Mouse (Mus musculus) cortical plate, adult 2 months (tissue): ENCODE data around the gene Ifi35. TPM values are rescaled to one million over a fixed set of nuclear protein-coding genes. Genes with fewer than 3 reads are reported as not detected.
A peak's percentile ranks its signal among the peaks of the same experiment; 100 is the strongest.

ENCODE experiments used
- H3K27ac ChIP-seq: fragments of 200-500 bp; 2 replicates; pipeline ENCODE4 v1.5.1; 2012; ENCODE audit warnings: low read length, control low read depth, inconsistent platforms; ENCODE audit not compliant: insufficient read depth
- H3K4me1 ChIP-seq: fragments of 200-500 bp; 2 replicates; pipeline ENCODE4 v1.6.1; 2011; ENCODE audit warnings: low read length; ENCODE audit not compliant: control insufficient read depth, insufficient read depth
- H3K4me3 ChIP-seq: fragments of 200-500 bp; 2 replicates; pipeline ENCODE4 v1.5.1; 2011; ENCODE audit warnings: mild to moderate bottlenecking, low read length, control low read depth; ENCODE audit not compliant: insufficient read depth
- CTCF ChIP-seq: fragments of 200-500 bp; IDR thresholded peaks from 2 replicates; pipeline ENCODE4 v1.5.1; 2011; ENCODE audit warnings: mild to moderate bottlenecking, control low read depth, low read length; ENCODE audit not compliant: insufficient read depth; ENCODE audit errors: extremely low read depth
- POLR2A ChIP-seq: fragments of 200-500 bp; IDR thresholded peaks from 2 replicates; pipeline ENCODE4 v1.6.1; 2011; ENCODE audit warnings: mild to moderate bottlenecking, low read length, control low read depth; ENCODE audit not compliant: insufficient read depth; ENCODE audit errors: extremely low read depth
- polyA plus RNA-seq: library from polyadenylated mRNA; depleted of rRNA; stranded (reverse); fragments of >200 nt; gene quantifications from 2 replicates; pipeline ENCODE4 v1.2.3, GENCODE M21; 2012

Gene Ifi35
- polyA plus RNA-seq, 1 experiment = 7.3 TPM

DNA sequence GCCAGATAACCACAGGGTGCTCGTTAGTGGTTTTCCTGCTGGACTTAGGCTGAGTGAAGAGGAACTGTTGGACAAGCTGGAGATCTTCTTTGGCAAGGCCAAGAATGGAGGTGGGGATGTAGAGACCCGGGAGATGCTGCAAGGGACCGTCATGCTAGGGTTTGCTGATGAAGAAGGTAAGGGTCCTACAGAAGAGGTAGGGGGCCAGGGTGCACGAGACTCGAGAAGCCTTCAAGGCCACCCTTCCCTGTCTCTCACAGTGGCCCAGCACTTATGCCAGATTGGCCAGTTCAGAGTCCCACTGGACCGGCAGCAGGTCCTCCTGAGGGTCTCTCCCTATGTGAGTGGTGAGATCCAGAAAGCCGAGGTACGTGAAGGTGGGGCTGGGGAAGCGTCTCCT lies 9.4 kb downstream of the Ifi35 start:
- no peak overlapping the region for H3K27ac ChIP-seq
- TF ChIP-seq POLR2A (no peak), CTCF (no peak)
- H3K4me3 ChIP-seq = no peak overlapping the region
- H3K4me1 ChIP-seq = peaks cover 4% of the 10 kb centered on the region; the same call in 1 of the 2 replicates

DNA sequence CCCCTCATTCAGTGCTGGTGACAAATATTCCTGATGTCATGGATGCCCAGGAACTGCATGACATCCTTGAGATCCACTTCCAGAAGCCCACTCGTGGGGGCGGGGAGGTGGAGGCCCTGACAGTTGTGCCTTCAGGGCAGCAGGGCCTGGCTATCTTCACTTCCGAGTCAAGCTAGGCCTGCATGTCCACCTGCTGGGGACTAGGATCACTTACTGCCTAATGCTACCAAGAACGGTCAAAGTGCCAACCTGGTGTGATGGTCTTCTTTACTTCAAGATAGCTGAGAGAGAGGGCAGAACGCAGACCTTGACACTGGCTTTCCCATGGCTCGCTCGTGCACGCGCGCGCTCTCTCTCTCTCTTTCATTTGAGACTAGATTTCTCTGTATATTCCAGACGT lies 10.0 kb downstream of the Ifi35 start:
- TF ChIP-seq CTCF = no peak
- TF ChIP-seq POLR2A = no peak

DNA sequence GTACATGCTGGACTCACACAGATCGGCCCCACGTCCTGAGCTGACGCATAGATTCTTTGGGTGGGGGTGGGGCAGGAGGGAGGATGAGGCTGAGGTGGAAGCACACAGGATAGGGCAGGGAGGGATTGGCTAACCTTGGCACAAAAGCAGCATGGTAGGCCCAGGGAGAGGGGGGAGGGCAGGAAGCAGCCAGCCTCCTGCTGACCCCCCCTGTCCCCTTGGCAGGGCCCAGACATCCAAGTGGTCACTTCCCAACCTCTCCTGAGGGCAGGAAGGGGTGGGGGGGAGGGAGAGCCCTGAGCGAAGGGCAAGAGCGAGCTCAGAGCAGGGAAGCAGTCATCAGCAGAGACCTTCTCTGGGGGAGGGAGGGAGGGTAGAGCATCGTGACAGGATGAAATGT lies 11.5 kb downstream of the Ifi35 start:
- peaks cover 4% of the 10 kb centered on the region; the same call in 1 of the 2 replicates for H3K4me1 ChIP-seq
- no peak overlapping the region for H3K27ac ChIP-seq
- TF ChIP-seq POLR2A = no peak
- no peak overlapping the region for H3K4me3 ChIP-seq

More for the DNA sequence above, 10.0 kb downstream of the Ifi35 start:
- Histone ChIP-seq H3K27ac (no peak overlapping the region), H3K4me3 (no peak overlapping the region), H3K4me1 (peaks cover 4% of the 10 kb centered on the region; the same call in 1 of the 2 replicates)

DNA sequence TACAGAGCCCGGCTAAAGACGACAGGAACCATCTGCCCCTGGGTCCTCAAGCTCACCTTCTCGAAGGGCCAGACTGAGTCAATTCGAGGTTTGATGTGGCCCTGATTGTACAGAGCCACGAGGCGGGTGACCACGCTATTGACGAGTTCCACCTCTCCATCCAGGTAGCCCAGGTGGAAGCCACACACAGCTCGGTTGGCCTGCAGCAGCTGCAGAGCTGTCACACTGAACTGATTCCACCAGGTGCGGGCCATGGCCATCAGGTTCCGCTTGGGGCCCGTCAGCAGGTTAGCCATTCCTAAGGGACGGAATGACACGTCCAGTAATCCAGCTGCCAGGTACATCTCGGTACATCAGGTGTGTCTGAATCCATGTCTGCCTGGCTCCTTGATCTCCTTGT lies 12.1 kb downstream of the Ifi35 start:
- Histone ChIP-seq H3K27ac (no peak overlapping the region), H3K4me1 (peaks cover 4% of the 10 kb centered on the region; the same call in 1 of the 2 replicates), H3K4me3 (no peak overlapping the region)
- no peak for TF ChIP-seq CTCF
- TF ChIP-seq POLR2A = no peak

DNA sequence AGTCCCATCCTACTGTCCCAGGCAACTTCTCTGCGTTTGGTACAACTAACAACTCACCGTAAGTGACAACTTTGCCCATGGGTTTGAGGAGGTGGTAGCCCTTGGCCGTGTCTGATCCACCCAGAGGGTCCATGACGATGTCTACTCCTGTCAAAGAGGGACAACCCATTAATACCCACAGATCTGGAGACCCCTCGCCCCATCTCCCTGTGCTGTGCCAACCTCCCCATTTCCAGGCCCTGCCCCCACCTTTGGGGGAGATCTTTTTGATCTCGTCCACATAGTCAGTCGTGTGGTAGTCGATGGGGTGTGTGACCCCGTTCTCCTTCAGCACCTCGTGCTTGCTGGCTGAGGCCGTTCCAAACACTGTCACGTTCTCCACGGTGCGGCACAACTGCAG lies 13.9 kb downstream of the Ifi35 start:
- Histone ChIP-seq H3K4me1 (peaks cover 4% of the 10 kb centered on the region; the same call in 1 of the 2 replicates), H3K4me3 (no peak overlapping the region), H3K27ac (no peak overlapping the region)
- no peak for TF ChIP-seq CTCF
- TF ChIP-seq POLR2A = no peak

DNA sequence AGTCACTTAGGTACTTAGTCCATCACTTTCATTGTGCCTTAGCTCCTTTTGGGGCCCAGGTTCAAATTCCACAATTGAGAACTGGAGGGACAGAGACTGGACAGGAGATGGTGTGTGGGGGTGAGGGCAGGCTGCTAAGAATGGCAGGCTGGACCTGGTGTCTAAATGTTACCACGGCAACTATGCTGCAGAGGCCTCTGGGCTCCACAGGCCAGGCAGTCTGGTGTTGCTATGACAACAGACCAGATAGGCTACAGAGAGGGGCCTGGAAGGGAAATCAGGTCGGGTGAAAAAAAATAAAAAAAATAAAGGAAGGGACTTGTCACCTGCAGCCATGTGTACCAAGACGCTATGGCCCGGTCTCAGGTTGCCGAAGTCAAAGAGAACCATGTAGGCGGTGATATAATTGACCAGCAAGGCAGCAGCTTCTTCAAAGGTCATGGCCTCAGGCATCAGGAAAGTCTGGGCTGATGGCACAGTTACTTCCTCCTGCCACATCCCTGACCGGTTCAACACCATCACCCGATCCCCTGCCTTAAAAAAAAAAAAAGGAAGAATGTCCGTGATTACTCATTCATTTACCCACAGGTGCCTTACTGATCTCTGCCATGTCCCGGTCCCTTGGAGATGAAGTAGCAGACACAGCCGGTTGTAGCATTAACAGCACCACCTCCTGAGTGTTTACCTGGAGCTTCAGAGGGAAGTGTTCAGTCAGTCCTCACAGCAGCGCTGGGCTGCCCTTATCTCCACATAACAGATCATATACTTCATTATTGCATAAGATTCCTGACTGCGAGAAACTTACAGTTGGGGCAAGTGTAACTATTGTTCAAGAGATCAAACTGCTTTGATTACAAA lies 14.6 kb downstream of the Ifi35 start:
- H3K4me3 ChIP-seq = no peak overlapping the region
- TF ChIP-seq CTCF (no peak), POLR2A (no peak)
- H3K27ac ChIP-seq = no peak overlapping the region
- peaks cover 4% of the 10 kb centered on the region; the same call in 1 of the 2 replicates for H3K4me1 ChIP-seq

DNA sequence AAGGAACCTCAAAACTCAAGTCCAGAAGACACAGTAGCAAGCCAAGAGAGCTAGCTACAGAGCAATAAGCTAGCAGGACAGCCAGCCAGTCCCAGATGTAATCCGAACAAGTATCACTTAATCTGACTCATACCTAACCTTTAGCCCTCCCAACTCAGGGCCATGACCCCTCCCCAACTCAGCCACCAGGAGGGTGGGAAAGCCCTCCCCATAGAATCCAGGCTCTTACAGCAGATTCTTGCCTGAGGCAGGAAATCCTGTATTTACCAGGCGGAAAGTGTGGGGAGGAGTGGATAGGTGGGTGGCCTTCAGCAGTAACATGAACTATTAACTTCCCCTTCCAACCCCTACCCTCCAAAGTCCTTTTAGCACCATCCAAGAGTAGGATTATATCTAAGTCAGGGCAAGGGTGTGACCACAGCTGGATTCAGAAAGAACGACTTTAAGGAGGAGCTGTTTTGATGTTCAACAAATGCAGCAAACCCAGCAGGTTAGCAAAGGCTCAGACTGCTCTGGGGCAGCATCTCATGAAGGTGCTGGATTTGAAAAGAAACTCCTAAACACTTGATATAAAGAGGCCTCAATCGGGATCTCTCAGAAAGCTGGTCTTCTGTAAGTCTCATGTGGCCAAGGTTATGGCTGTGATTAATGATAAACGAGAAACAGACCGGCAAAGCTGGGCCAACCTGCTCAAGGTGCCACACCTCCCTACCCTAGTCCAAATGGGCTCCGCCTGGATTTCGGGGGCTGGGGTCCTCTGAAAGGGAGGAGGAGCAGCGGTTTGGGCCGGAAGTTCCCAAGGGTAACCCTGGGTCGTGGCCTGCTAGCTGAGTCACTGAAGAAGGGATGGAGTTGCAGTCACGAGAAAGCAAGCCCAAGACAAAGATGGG lies 16.2 kb downstream of the Ifi35 start, which contains the start of gene Rnd2:
TSS of gene Rnd2 (plus strand) at position 789 of the 890 bp plus-strand sequence.
- Histone ChIP-seq H3K4me1 (peaks cover 4% of the 10 kb centered on the region; the same call in 1 of the 2 replicates), H3K4me3 (peak within 1 kb of the TSS; percentile 66), H3K27ac (peak within 1 kb of the TSS; percentile 68)
- no peak for TF ChIP-seq CTCF
- TF ChIP-seq POLR2A = no peak

DNA sequence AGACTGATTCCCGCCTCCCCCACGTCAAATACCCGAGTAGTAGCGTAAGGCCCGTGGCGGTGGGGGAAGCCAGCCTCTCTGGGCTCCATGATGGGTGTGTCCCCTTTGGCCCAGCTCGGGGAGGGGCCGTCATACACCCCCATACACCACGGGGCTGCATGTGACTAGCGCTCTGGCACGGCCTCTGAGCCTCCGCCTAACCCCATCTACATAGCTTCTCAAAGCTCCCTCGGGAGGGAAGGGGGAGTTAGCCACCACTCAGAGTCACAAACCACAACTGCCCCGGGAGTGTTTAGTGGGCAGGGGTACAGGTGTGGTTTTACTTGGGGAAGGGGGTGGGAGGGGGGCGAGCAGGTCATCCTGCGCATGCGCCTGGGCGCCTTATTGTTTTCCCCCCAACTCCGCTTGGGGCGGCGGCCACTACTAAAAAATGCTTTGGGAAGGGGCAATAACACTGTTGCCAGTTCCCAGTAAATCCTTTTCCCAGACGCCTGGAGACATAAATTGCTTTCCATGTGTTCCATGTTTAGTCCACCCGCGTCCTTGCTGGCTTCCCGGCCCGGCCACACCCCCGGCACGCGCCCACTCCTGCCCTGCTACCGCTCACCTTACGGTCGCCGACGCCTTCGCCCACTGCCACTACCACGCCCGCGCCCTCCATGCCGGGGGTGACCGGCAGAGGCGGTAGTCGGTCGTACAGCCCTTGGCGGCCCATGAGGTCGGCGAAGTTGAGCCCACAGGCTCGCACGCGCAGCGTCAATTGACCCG lies 17.1 kb downstream of the Ifi35 start:
- TF ChIP-seq CTCF = no peak
- TF ChIP-seq POLR2A = no peak
- Histone ChIP-seq H3K4me1 (peaks cover 4% of the 10 kb centered on the region; the same call in 1 of the 2 replicates), H3K4me3 (peak overlapping the region; percentile 66), H3K27ac (peak overlapping the region; percentile 68)
